Mouse (Mus musculus): ENCODE data around the gene Fam193a. TPM values are rescaled to one million over a fixed set of nuclear protein-coding genes. Genes with fewer than 3 reads are reported as not detected.

Fam193a gene
- polyA plus RNA-seq, 1 experiment = 1.9 TPM

DNA sequence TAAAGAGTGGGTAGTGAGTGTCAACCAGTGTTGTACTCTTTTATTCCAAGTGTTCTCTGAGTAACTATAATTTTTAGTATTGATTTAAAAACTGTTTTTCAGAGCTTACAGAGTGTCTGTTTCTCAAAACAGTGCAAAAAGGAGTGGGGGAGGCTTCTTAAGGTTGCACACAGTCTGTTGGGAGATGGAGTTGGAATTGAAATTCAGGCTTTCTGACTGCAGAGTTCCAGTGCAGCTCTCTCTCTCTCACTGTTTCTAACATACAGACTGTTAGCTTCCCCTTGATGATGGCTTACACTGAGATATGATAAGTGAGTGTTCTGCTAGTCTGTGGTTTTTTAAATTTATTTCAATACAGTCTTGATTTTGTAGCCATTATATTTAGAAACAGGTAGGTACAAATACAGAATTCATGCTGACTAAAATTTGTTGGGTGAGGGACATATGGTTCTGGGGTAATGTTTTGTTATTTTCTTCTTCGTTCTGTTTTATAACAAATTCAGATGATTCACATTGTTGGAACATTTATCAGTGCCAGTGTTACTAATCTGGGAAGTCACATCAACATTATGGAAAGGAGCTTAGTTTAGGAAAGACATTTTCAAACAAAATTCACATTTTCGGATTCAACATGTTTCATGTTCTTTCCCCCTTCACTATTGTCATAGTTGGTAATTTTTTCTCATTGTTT lies 26.3 kb downstream of the Fam193a start:
- Histone ChIP-seq H3K4me1 (ENCODE audit: control insufficient read depth) (peaks cover 27% of the 10 kb centered on the region), H3K27me3 (ENCODE audit: control insufficient read depth) (no peaks in the 10 kb centered on the region), H3K9me3 (ENCODE audit: control insufficient read depth, low read length) (no peaks in the 10 kb centered on the region), H3K36me3 (ENCODE audit: control insufficient read depth) (no peaks in the 10 kb centered on the region), H3K4me3 (replicated peaks) (no peak overlapping the region)
- no peak for TF ChIP-seq GATA1 (IDR thresholded peaks at IDR 0.05; ENCODE audit: low read length)

DNA sequence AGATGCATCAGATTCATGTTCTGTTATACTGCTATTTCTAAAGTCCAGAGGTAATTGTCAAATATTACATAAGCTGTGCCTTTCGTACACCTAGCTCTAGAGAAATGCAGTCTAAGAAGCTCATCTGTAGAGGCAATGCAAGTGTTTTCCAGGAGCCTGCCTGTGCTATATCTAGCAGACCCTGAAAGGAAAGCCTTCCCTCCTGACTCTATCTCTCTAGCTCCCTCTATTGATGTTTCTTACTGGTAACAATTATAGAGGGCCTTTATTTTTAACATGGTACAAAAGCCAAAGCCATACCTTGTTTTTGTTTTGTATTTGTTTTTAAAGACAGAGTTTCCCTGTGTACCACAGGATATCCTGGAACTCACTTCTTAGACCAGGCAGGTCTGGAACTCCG lies 28.1 kb downstream of the Fam193a start:
- H3K4me1 ChIP-seq (ENCODE audit: control insufficient read depth) = peaks cover 27% of the 10 kb centered on the region
- no peaks in the 10 kb centered on the region for H3K36me3 ChIP-seq (ENCODE audit: control insufficient read depth)
- no peaks in the 10 kb centered on the region for H3K27me3 ChIP-seq (ENCODE audit: control insufficient read depth)
- no peaks in the 10 kb centered on the region for H3K9me3 ChIP-seq (ENCODE audit: control insufficient read depth, low read length)
- TF ChIP-seq TAL1 (IDR thresholded peaks at IDR 0.05; ENCODE audit: low read length) (no peak), GATA1 (IDR thresholded peaks at IDR 0.05; ENCODE audit: low read length) (no peak)
- no peak overlapping the region for H3K4me3 ChIP-seq (replicated peaks)

DNA sequence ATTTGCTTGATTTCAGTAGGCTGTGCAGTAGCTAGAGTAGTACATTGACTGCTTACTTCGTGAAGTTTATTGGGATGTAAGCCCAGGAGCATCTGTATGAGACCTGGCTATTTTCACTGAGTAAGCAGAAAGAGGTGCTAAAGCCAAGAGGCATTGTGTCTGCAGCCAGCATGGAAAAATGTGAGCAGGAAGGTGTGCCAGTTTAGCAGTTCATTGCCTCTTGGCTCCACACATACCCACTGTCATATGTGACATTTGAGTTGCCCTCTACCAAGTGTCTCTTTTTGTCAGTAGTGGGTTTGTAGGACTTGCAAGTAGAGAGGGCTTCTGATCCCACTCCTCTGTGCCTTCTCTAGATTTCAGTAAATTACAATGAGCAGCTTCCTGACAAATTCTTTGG lies 28.6 kb downstream of the Fam193a start:
- Histone ChIP-seq H3K27me3 (ENCODE audit: control insufficient read depth) (no peaks in the 10 kb centered on the region), H3K4me1 (ENCODE audit: control insufficient read depth) (peaks cover 27% of the 10 kb centered on the region), H3K9me3 (ENCODE audit: control insufficient read depth, low read length) (no peaks in the 10 kb centered on the region), H3K36me3 (ENCODE audit: control insufficient read depth) (no peaks in the 10 kb centered on the region), H3K4me3 (replicated peaks) (no peak overlapping the region)
- TF ChIP-seq TAL1 (IDR thresholded peaks at IDR 0.05; ENCODE audit: low read length) (no peak), GATA1 (IDR thresholded peaks at IDR 0.05; ENCODE audit: low read length) (no peak)

DNA sequence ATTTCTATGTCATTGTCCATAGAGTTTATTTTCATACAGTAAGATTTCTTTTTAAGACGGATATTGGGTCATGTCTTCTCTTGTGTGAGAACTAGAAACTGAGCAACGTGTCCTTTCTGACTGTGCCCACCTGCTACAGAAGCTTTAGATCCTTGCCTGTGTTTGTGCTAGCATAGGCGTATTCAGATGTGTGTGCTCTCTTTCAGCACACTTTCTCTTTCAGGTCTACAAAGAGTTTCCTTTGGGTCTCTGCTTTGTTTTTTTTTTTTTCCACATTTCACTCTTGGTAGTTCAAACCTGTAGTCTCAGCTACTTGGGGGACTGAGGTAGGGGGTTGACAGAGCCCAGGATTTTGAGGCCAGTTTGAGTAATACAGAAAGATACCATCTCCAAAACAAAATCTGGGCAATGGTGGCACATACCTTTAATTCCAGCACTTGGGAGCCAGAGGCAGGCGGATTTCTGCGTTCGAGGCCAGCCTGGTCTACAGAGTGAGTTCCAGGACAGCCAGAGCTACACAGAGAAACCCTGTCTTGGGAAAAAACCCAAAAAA lies 37.7 kb downstream of the Fam193a start:
- H3K36me3 ChIP-seq (ENCODE audit: control insufficient read depth) = peaks cover 13% of the 10 kb centered on the region
- H3K27me3 ChIP-seq (ENCODE audit: control insufficient read depth) = no peaks in the 10 kb centered on the region
- H3K9me3 ChIP-seq (ENCODE audit: control insufficient read depth, low read length) = no peaks in the 10 kb centered on the region
- H3K4me3 ChIP-seq (replicated peaks) = no peak overlapping the region
- TF ChIP-seq GATA1 (IDR thresholded peaks at IDR 0.05; ENCODE audit: low read length) (no peak), TAL1 (IDR thresholded peaks at IDR 0.05; ENCODE audit: low read length) (no peak)
- H3K4me1 ChIP-seq (ENCODE audit: control insufficient read depth) = peaks cover 12% of the 10 kb centered on the region

DNA sequence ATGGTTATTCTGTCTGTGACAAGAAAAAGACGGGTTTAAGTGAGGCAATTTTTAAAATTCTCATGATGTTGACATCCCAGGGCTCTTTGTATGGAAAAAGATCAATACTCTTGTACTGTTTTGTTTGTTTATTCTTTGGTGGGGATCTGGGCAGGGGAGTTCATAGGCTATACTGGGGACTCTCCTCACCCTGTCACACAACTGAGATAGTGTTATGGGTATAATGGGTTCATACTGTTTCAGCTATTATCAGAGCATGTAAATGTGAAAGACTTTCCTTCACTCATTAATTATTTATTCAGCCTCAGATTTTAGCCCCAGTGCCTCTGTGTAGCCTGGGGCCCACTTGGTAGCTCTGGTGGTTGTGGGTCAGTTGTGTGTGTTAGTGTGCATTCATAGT lies 39.3 kb downstream of the Fam193a start:
- H3K4me1 ChIP-seq (ENCODE audit: control insufficient read depth) = peaks cover 9% of the 10 kb centered on the region
- no peak overlapping the region for H3K4me3 ChIP-seq (replicated peaks)
- no peak for TF ChIP-seq TAL1 (IDR thresholded peaks at IDR 0.05; ENCODE audit: low read length)
- no peak for TF ChIP-seq GATA1 (IDR thresholded peaks at IDR 0.05; ENCODE audit: low read length)
- no peaks in the 10 kb centered on the region for H3K27me3 ChIP-seq (ENCODE audit: control insufficient read depth)
- no peaks in the 10 kb centered on the region for H3K9me3 ChIP-seq (ENCODE audit: control insufficient read depth, low read length)
- peaks cover 22% of the 10 kb centered on the region for H3K36me3 ChIP-seq (ENCODE audit: control insufficient read depth)

DNA sequence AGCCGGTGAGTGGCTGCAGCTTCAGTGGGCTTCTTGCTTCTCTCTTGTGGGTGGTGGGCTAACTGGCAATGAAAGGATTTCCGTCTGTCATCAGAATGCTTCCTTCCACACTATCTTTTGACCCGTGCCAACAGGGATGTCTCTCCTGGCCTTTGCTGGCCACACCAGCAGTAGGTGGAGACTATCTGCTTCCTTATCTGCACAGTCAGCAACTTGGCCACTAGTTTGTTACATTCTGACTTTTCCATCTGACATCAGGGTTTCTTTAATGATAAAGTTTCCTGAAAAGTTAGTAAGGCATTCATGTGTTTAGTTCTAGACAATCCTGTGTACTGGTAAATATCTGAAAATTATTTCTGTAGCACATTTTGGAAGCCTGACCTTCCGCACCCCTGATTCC lies 41.1 kb downstream of the Fam193a start:
- H3K27me3 ChIP-seq (ENCODE audit: control insufficient read depth) = no peaks in the 10 kb centered on the region
- TF ChIP-seq GATA1 (IDR thresholded peaks at IDR 0.05; ENCODE audit: low read length) (no peak), TAL1 (IDR thresholded peaks at IDR 0.05; ENCODE audit: low read length) (no peak)
- no peak overlapping the region for H3K4me3 ChIP-seq (replicated peaks)
- no peaks in the 10 kb centered on the region for H3K9me3 ChIP-seq (ENCODE audit: control insufficient read depth, low read length)
- H3K36me3 ChIP-seq (ENCODE audit: control insufficient read depth) = peaks cover 24% of the 10 kb centered on the region
- peaks cover 9% of the 10 kb centered on the region for H3K4me1 ChIP-seq (ENCODE audit: control insufficient read depth)

DNA sequence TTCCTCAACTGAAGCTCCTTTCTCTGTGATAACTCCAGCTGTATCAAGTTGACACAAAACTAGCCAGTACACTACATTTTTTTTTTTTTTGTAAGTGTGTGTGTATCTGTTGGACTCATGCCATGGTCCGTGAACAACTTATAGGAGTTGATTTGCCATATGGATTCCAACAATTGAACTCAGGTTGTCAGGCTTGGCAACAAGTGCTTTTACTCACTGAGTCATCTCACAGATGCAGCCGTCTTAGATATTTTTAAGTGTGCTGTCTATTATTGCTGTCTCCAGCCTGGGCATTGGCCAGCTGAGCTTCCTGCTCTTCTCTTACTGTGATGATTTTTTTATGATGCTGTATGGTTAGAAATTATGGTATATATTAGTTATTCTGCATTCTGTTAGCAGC lies 44.2 kb downstream of the Fam193a start:
- H3K4me3 ChIP-seq (replicated peaks) = no peak overlapping the region
- H3K27me3 ChIP-seq (ENCODE audit: control insufficient read depth) = no peaks in the 10 kb centered on the region
- H3K4me1 ChIP-seq (ENCODE audit: control insufficient read depth) = peaks cover 9% of the 10 kb centered on the region
- TF ChIP-seq TAL1 (IDR thresholded peaks at IDR 0.05; ENCODE audit: low read length) (no peak), GATA1 (IDR thresholded peaks at IDR 0.05; ENCODE audit: low read length) (no peak)
- peaks cover 29% of the 10 kb centered on the region for H3K36me3 ChIP-seq (ENCODE audit: control insufficient read depth)
- no peaks in the 10 kb centered on the region for H3K9me3 ChIP-seq (ENCODE audit: control insufficient read depth, low read length)

DNA sequence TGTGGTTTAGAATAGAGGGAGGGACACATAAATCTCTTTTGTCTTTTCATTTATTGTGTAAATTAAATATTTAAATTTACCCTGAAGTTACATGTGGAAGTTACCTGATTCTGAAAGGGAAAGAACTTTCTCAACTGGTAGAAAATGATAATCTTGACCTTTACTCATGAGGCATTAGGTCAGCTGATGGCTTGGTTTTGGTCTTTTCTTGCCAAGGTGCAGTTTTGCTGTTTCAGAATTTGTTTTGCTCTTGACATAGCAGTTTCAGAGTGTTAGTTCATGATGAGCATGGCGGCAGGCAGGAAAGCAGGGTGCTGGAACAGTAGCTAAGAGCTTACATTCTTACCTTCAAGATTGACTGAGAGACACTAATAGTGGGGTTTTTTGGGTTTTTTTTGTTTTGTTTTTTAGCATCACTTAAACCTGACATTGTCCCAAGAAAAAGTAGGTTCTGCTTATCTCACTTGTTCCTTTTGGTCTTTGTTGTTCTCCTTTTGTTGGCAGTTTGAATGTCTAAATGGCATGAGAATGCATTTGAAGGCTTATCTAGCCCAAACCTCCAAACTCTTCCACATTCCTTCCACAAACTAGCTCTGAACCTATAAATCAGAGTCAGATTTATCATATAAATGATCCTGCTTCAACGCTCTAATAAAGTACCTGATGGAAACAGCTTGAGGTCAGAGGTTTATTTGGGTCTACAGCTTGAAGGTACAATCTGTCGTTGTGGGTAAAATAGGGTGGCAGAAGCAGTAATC lies 47.7 kb downstream of the Fam193a start:
- no peak for TF ChIP-seq TAL1 (IDR thresholded peaks at IDR 0.05; ENCODE audit: low read length)
- TF ChIP-seq GATA1 (IDR thresholded peaks at IDR 0.05; ENCODE audit: low read length) = no peak
- Histone ChIP-seq H3K9me3 (ENCODE audit: control insufficient read depth, low read length) (no peaks in the 10 kb centered on the region), H3K27me3 (ENCODE audit: control insufficient read depth) (no peaks in the 10 kb centered on the region), H3K36me3 (ENCODE audit: control insufficient read depth) (peaks cover 42% of the 10 kb centered on the region), H3K4me3 (replicated peaks) (no peak overlapping the region), H3K4me1 (ENCODE audit: control insufficient read depth) (no peaks in the 10 kb centered on the region; the same call in 1 of the 2 replicates)

DNA sequence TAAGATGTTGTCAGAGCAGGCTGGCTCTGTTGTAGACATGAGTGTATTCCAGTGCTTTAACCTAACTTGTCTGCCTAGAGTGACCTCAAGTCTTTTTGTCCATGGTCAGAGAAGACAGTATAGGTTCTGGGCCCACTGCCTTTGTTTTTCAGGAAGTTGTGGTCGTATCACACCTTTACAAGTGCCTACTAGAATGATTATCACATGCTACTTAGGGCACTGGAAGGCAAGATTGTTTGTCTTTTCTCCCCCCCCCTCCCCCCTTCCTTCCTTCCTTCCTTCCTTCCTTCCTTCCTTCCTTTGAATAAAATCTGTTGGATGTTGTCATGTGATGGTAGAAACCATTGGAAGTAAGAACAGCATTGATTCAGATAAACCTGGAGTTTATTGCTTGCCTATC lies 49.5 kb downstream of the Fam193a start:
- Histone ChIP-seq H3K27me3 (ENCODE audit: control insufficient read depth) (no peaks in the 10 kb centered on the region), H3K4me1 (ENCODE audit: control insufficient read depth) (no peaks in the 10 kb centered on the region; the same call in 1 of the 2 replicates), H3K36me3 (ENCODE audit: control insufficient read depth) (peaks cover 39% of the 10 kb centered on the region), H3K9me3 (ENCODE audit: control insufficient read depth, low read length) (no peaks in the 10 kb centered on the region), H3K4me3 (replicated peaks) (no peak overlapping the region)
- no peak for TF ChIP-seq GATA1 (IDR thresholded peaks at IDR 0.05; ENCODE audit: low read length)
- no peak for TF ChIP-seq TAL1 (IDR thresholded peaks at IDR 0.05; ENCODE audit: low read length)

Measured in erythroblast, embryonic 14.5 days (primary cell).